Mouse (Mus musculus) forebrain, postnatal 0 days (tissue): ENCODE data around the gene Actr3b. TPM values are rescaled to one million over a fixed set of nuclear protein-coding genes. Genes with fewer than 3 reads are reported as not detected.

Experiments used
- ATAC-seq: fragments of 200-750 bp; cut with Nextera tagmentation; 2 replicates; pipeline ENCODE4 v1.8.0; 2017; ENCODE audit warnings: mild to moderate bottlenecking, moderate library complexity
- DNase-seq: peaks from one replicate; pipeline ENCODE4 v3.0.0-alpha.2; 2015
- H3K27ac ChIP-seq: fragments of 300-500 bp; sonication (generic); 2 replicates; pipeline ENCODE4 v1.5.1; 2014; ENCODE audit warnings: low read depth, mild to moderate bottlenecking, antibody characterized with exemption, low read length, moderate library complexity, mixed read lengths
- H3K27me3 ChIP-seq: fragments of 300-500 bp; sonication (generic); 2 replicates; pipeline ENCODE4 v1.6.1; 2014; ENCODE audit warnings: mild to moderate bottlenecking, low read length, mixed read lengths; ENCODE audit not compliant: insufficient read depth
- H3K36me3 ChIP-seq: fragments of 300-500 bp; sonication (generic); 2 replicates; pipeline ENCODE4 v1.6.1; 2014; ENCODE audit warnings: mild to moderate bottlenecking, moderate library complexity; ENCODE audit not compliant: insufficient read depth
- H3K4me1 ChIP-seq: fragments of 300-500 bp; sonication (generic); 2 replicates; pipeline ENCODE4 v1.6.1; 2014; ENCODE audit warnings: antibody characterized with exemption; ENCODE audit not compliant: insufficient read depth
- H3K4me2 ChIP-seq: fragments of 300-500 bp; sonication (generic); 2 replicates; pipeline ENCODE4 v1.6.1; 2014; ENCODE audit warnings: low read depth, mild to moderate bottlenecking, moderate library complexity
- H3K4me3 ChIP-seq: fragments of 300-500 bp; sonication (generic); 2 replicates; pipeline ENCODE4 v1.5.1; 2014; ENCODE audit warnings: low read depth, low read length, mixed read lengths
- H3K9ac ChIP-seq: fragments of 300-500 bp; sonication (generic); 2 replicates; pipeline ENCODE4 v1.6.1; 2014; ENCODE audit warnings: mild to moderate bottlenecking
- H3K9me3 ChIP-seq: fragments of 300-500 bp; sonication (generic); 2 replicates; pipeline ENCODE4 v1.6.1; 2016; ENCODE audit warnings: low read length
- CTCF ChIP-seq: sonication (generic); IDR thresholded peaks from 2 replicates; pipeline ENCODE4 v1.5.1; 2016; ENCODE audit warnings: antibody characterized with exemption, control low read depth, low read depth
- WGBS: fragments of 180-500 bp; shearing (Covaris S2); extraction: QIAGEN DNeasy Blood & Tissue Kit; methylation state at CpG from one replicate; pipeline ENCODE4 v1.1.7; 2014; 5-methylcytosine and 5-hydroxymethylcytosine counted together
- polyA plus RNA-seq: library from polyadenylated mRNA; unstranded; fragments of >200 nt; fragmentation: Nextera tagmentation; extraction: Ambion mirVana; gene quantifications from 2 replicates; pipeline ENCODE4 v1.2.1, GENCODE M21; 2015
- total RNA-seq: library from RNA; depleted of rRNA; stranded (reverse); fragments of >200 nt; gene quantifications from 2 replicates; pipeline ENCODE4 v1.2.3, GENCODE M21; 2014

Gene Actr3b
- total and polyA plus RNA-seq, 2 experiments from 2014 or later: 31.4 to 107 TPM

DNA sequence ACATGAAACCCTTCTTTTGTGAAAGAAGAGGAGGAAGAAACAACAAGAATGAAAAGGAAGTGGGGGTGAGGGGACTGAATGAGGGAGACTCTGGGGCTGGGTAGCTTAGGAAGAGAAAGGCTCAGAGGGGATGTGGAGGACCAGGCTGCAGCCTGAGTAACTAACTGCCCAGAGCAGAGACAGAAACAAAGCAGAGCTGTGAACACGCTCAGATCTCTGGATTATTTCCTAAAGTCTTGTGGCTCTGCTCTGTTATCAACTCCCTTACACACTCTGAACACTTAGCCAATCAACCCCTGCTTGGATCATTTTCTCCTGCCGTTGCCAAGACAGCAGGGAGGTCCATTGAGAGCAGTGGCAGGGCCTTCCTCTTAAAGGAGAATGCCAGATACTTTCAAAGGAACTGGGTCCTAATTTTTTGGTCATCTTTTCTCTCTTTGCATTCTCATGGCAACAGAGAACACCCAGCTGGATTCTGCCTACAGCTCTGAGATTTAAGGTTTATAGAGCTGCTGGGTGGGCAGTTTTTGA is 5.5 kb upstream of the Actr3b start:
- Histone ChIP-seq H3K4me2 (no peak overlapping the region), H3K9me3 (no peaks in the 10 kb centered on the region), H3K27me3 (no peaks in the 10 kb centered on the region), H3K27ac (peak overlapping the region; percentile 46), H3K4me3 (no peak overlapping the region), H3K4me1 (peaks cover 9% of the 10 kb centered on the region; the same call in 1 of the 2 replicates), H3K36me3 (no peaks in the 10 kb centered on the region), H3K9ac (0 out of 2 replicates have a peak overlapping the region, but pooled peaks have one; percentile 25)
- DNase-seq (peak; percentile 63), ATAC-seq (peak; percentile 93)
- TF ChIP-seq CTCF: no peak
- WGBS: 3% methylated on average over 2 of the region's 2 CpGs

DNA sequence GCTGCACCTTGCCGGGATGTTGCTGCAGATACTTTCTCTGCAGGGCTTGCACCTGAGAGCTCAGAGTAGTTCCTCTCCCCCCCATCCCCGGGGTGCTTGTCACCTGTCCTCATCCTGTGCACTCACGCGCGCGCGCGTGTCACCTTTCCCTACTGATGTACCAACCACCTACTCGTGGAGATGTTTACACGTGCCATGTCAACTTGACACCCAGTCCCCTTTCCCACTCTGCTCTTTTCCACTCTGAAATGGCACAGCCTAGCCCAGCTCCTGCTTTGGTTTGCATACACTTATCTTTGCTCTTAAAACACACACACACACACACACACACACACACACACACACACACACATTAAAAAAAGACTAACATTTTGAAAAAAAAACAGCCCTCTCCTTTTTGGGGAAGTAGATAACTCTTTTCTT is 624 bp downstream of the Actr3b start:
- H3K36me3 ChIP-seq: no peaks in the 10 kb centered on the region
- H3K9me3 ChIP-seq: no peaks in the 10 kb centered on the region
- peaks cover 10% of the 10 kb centered on the region for H3K4me1 ChIP-seq
- peak overlapping the region; percentile 73 for H3K4me2 ChIP-seq
- ATAC-seq (no peak), DNase-seq (peak; percentile 52)
- 2% methylated on average over 10 of the region's 10 CpGs for WGBS
- H3K27ac ChIP-seq: peak overlapping the region; percentile 42; the same call in 1 of the 2 replicates
- peak overlapping the region; percentile 83 for H3K9ac ChIP-seq
- no peaks in the 10 kb centered on the region for H3K27me3 ChIP-seq
- no peak for TF ChIP-seq CTCF
- peak overlapping the region; percentile 85 for H3K4me3 ChIP-seq

DNA sequence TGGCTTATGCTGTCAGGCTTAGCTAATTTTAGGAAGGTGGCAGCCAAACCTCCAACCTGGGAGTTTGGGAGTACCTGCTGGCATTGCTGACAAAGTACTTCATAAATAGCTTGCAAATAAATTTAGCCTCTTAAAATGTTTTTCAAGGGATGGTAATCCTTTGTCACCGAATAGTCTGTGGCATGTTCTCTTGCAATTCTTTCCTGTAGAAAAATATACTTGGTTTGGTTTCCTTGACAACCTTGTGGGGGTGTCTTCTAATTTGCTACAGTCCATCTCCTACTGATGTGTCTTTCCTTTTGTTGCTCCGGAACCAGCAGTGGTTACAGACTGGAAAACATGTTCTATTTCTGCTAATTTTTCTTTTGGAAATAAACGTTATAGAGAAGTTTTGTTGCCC is 1.1 kb downstream of the Actr3b start:
- Histone ChIP-seq H3K4me1 (peaks cover 10% of the 10 kb centered on the region), H3K9me3 (no peaks in the 10 kb centered on the region), H3K9ac (peak overlapping the region; percentile 83; the same call in 1 of the 2 replicates), H3K4me3 (peak overlapping the region; percentile 85), H3K4me2 (peak overlapping the region; percentile 73), H3K36me3 (no peaks in the 10 kb centered on the region), H3K27me3 (no peaks in the 10 kb centered on the region), H3K27ac (no peak overlapping the region; the same call in 1 of the 2 replicates)
- DNase-seq: peak; percentile 18
- ATAC-seq: no peak
- WGBS: 40% methylated on average over 3 of the region's 3 CpGs
- no peak for TF ChIP-seq CTCF

GRCm38 (mm10) chr5:25761850-25762249 is 2.1 kb downstream of the Actr3b start:
- peaks cover 10% of the 10 kb centered on the region for H3K4me1 ChIP-seq
- H3K36me3 ChIP-seq: no peaks in the 10 kb centered on the region
- peak overlapping the region; percentile 85 for H3K4me3 ChIP-seq
- H3K9ac ChIP-seq: 0 out of 2 replicates have a peak overlapping the region, but pooled peaks have one; percentile 2
- TF ChIP-seq CTCF: no peak
- no peaks in the 10 kb centered on the region for H3K9me3 ChIP-seq
- H3K27me3 ChIP-seq: no peaks in the 10 kb centered on the region
- no peak for ATAC-seq
- H3K4me2 ChIP-seq: peak overlapping the region; percentile 73
- DNase-seq: no peak
- 82% methylated on average over 2 of the region's 2 CpGs for WGBS
- H3K27ac ChIP-seq: no peak overlapping the region

DNA sequence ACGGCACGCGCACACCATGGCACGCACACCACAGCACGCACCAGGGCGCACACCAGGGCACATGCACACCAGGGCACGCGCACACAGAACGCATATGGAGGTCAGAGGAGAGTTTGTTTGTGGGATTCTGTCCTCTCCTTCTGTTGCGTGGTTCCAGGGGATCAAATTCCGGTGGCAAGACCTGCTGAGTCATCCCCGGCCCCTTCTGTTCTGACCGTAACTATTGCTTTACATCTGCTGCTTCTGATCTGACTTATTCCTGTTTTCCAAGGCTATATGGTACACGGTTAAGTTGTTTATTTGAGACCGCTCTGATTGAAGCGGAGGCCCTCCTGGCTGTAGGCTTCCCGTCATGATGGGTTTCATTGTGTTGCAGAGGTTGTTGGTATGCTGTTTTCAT is 9.2 kb downstream of the Actr3b start:
- no peaks in the 10 kb centered on the region for H3K9me3 ChIP-seq
- H3K4me2 ChIP-seq: no peak overlapping the region
- DNase-seq (no peak), ATAC-seq (no peak)
- no peak overlapping the region for H3K27ac ChIP-seq
- no peak overlapping the region; the same call in 1 of the 2 replicates for H3K4me3 ChIP-seq
- TF ChIP-seq CTCF: no peak
- WGBS: 78% methylated on average over 17 of the region's 17 CpGs
- no peaks in the 10 kb centered on the region for H3K27me3 ChIP-seq
- H3K36me3 ChIP-seq: no peaks in the 10 kb centered on the region
- no peaks in the 10 kb centered on the region for H3K4me1 ChIP-seq
- H3K9ac ChIP-seq: no peak overlapping the region

DNA sequence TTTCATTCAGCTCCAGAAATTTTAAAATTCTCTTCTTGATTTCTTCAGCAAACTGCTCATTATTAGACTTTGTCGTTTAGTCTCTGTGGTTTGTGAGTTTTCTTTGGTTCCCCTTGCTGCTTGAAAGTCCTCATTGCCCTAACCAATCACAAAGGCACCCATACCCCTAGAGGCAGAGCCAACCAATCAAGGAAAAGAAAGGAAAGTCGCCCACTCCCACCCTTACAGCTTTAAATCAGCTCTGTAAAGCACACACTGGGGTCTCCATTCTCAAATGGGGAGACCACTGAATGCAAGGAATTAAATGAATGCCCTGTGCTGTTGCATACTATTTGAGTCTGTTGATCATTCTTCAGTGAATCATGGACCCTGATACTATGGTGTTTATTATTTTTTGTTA is 9.6 kb downstream of the Actr3b start:
- no peaks in the 10 kb centered on the region for H3K36me3 ChIP-seq
- no peak overlapping the region for H3K4me3 ChIP-seq
- WGBS: 60% methylated on average over 2 of the region's 2 CpGs
- DNase-seq: no peak
- no peak overlapping the region for H3K27ac ChIP-seq
- H3K4me1 ChIP-seq: 0 out of 2 replicates have a peak, but pooled peaks cover 2% of the 10 kb centered on the region
- no peak for TF ChIP-seq CTCF
- no peak overlapping the region for H3K4me2 ChIP-seq
- H3K9me3 ChIP-seq: no peaks in the 10 kb centered on the region
- H3K9ac ChIP-seq: no peak overlapping the region
- no peaks in the 10 kb centered on the region for H3K27me3 ChIP-seq
- no peak for ATAC-seq

DNA sequence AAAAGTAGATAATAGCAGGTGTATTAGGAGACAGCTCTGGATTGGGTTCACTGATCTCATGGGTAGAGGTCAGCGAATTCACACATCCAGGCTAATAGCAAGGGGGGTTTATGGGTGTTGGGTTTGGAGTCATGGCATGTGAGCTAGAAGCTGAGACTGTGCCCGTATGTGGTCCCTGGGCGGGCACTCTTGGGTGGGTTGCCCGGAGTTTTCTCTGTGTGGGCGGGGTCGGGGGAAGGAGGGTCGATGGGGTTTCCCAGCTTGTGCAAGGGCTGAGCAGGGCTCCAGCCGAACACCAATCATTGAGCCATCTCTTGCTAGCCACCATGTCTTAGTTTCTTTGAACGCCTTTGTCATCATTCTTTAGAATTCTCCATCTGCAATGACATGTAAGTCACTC is 12.7 kb downstream of the Actr3b start:
- no peaks in the 10 kb centered on the region for H3K36me3 ChIP-seq
- 92% methylated on average over 9 of the region's 9 CpGs for WGBS
- no peak overlapping the region for H3K4me2 ChIP-seq
- no peak for DNase-seq
- no peaks in the 10 kb centered on the region for H3K27me3 ChIP-seq
- H3K4me3 ChIP-seq: no peak overlapping the region
- H3K27ac ChIP-seq: no peak overlapping the region
- 0 out of 2 replicates have a peak, but pooled peaks cover 2% of the 10 kb centered on the region for H3K4me1 ChIP-seq
- ATAC-seq: no peak
- no peak for TF ChIP-seq CTCF
- H3K9me3 ChIP-seq: no peaks in the 10 kb centered on the region
- no peak overlapping the region for H3K9ac ChIP-seq
